Mouse (Mus musculus) hindbrain, embryonic 13.5 days (tissue): ENCODE results near the gene Fam71a. TPM values are rescaled to one million over a fixed set of nuclear protein-coding genes. Genes with fewer than 3 reads are reported as not detected.

Experiments used
- ATAC-seq: fragments of 200-750 bp; cut with Nextera tagmentation; 2 replicates; pipeline ENCODE4 v1.8.0; 2017; ENCODE audit warnings: moderate TSS enrichment; ENCODE audit not compliant: low FRiP score
- H3K27ac ChIP-seq: fragments of 300-500 bp; sonication (generic); 2 replicates; pipeline ENCODE4 v1.5.1; 2015; ENCODE audit warnings: inconsistent platforms, mild to moderate bottlenecking, moderate library complexity
- H3K27me3 ChIP-seq: fragments of 300-500 bp; sonication (generic); 2 replicates; pipeline ENCODE4 v1.6.1; 2015; ENCODE audit warnings: mild to moderate bottlenecking, inconsistent platforms
- H3K36me3 ChIP-seq: fragments of 300-500 bp; sonication (generic); 2 replicates; pipeline ENCODE4 v1.6.1; 2015; ENCODE audit warnings: mild to moderate bottlenecking, inconsistent platforms
- H3K4me1 ChIP-seq: fragments of 300-500 bp; sonication (generic); replicated peaks from 2 replicates; pipeline ENCODE4 v1.6.1; 2015; ENCODE audit warnings: inconsistent platforms
- H3K4me2 ChIP-seq: fragments of 300-500 bp; sonication (generic); 2 replicates; pipeline ENCODE4 v1.6.1; 2015; ENCODE audit warnings: inconsistent platforms, mild to moderate bottlenecking, moderate library complexity
- H3K4me3 ChIP-seq: fragments of 300-500 bp; sonication (generic); 2 replicates; pipeline ENCODE4 v1.5.1; 2015; ENCODE audit warnings: mild to moderate bottlenecking, inconsistent platforms
- H3K9ac ChIP-seq: fragments of 300-500 bp; sonication (generic); 2 replicates; pipeline ENCODE4 v1.6.1; 2015; ENCODE audit warnings: mild to moderate bottlenecking, inconsistent platforms
- H3K9me3 ChIP-seq: fragments of 300-500 bp; sonication (generic); 2 replicates; pipeline ENCODE4 v1.6.1; 2016; ENCODE audit warnings: inconsistent platforms
- WGBS: fragments of 180-500 bp; shearing (Covaris S2); methylation state at CpG from one replicate; pipeline ENCODE4 v1.1.7; 2015; 5-methylcytosine and 5-hydroxymethylcytosine counted together
- polyA plus RNA-seq: library from polyadenylated mRNA; unstranded; fragments of >200 nt; fragmentation: Nextera tagmentation; extraction: Ambion mirVana; gene quantifications from 2 replicates; pipeline ENCODE4 v1.2.1, GENCODE M21; 2015

Gene Fam71a
- polyA plus RNA-seq, 1 experiment from 2014 or later: not detected

GRCm38 (mm10) chr1:191189671-191190372, 25.2 kb upstream of the Fam71a start:
- no peak overlapping the region for H3K27ac ChIP-seq
- H3K27me3 ChIP-seq: peaks cover 59% of the 10 kb centered on the region
- H3K4me1 ChIP-seq: peaks cover 17% of the 10 kb centered on the region
- H3K4me2 ChIP-seq: no peak overlapping the region
- no peaks in the 10 kb centered on the region for H3K36me3 ChIP-seq
- no peaks in the 10 kb centered on the region for H3K9me3 ChIP-seq
- no peak overlapping the region for H3K4me3 ChIP-seq
- no peak for ATAC-seq
- 57% methylated on average over 6 of the region's 6 CpGs for WGBS
- H3K9ac ChIP-seq: no peak overlapping the region

DNA sequence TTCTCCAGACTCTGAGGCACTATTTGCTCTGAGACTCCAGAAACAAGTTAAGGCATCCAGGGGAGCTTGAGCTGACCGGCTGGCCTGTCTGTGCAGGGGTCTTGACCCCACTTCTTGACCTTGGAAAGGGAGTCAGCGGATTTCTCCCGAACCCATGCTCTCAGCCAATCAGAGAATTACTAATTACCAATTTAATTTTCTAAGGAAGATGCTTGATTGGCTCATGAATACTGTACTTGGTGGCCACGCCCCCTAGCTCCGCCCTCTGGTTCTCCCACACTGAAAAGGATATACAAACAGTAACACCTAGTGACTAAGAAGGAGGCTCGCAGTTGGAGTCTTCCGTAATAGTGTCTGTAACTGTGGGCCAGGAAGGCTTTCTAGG, 21.8 kb upstream of the Fam71a start:
- H3K4me2 ChIP-seq: peak overlapping the region; percentile 91; the same call in 1 of the 2 replicates
- ATAC-seq: no peak
- peaks cover 44% of the 10 kb centered on the region for H3K4me1 ChIP-seq
- peaks cover 93% of the 10 kb centered on the region for H3K27me3 ChIP-seq
- no peak overlapping the region for H3K9ac ChIP-seq
- no peaks in the 10 kb centered on the region for H3K9me3 ChIP-seq
- H3K27ac ChIP-seq: no peak overlapping the region
- no peaks in the 10 kb centered on the region for H3K36me3 ChIP-seq
- WGBS: 6% methylated on average over 7 of the region's 7 CpGs
- H3K4me3 ChIP-seq: 0 out of 2 replicates have a peak overlapping the region, but pooled peaks have one; percentile 4

DNA sequence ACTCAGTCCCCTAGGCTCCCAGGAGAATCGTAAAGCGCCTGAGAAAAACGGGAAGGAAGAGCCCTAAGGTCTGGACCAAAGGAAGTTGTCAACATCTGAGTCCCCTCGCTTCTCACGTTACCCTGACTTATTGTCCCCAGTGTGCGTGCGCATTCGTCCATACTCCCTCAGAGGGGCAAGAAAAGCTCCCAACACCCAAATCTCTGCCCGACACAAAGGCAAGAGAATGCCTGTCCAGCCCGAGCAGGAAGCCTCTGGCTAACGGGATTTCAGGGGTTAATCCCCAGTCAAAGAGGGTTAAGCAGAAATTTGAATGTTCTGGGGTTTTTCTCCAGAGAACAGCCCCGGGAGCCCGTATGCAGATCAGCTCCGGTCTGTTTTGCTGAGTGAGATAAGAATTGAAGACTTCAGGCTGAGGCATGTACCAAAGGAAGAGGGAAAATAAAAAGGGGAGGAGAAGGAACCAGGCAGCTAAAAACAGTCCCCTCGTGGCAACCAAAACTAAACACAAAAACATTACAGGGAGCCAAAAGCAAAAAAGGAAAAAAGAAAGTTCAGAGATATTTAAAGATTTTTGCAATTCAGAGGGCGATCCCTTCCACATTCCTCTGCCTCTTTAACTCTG, 21.3 kb upstream of the Fam71a start:
- ATAC-seq: no peak
- peaks cover 95% of the 10 kb centered on the region for H3K27me3 ChIP-seq
- H3K9me3 ChIP-seq: no peaks in the 10 kb centered on the region
- H3K4me3 ChIP-seq: peak overlapping the region; percentile 50; the same call in 1 of the 2 replicates
- peaks cover 44% of the 10 kb centered on the region for H3K4me1 ChIP-seq
- no peak overlapping the region for H3K9ac ChIP-seq
- WGBS: under 1% methylated on average over 16 of the region's 16 CpGs
- peak overlapping the region; percentile 91 for H3K4me2 ChIP-seq
- H3K36me3 ChIP-seq: no peaks in the 10 kb centered on the region
- no peak overlapping the region for H3K27ac ChIP-seq

GRCm38 (mm10) chr1:191184841-191185251, 20.2 kb upstream of the Fam71a start:
- peak overlapping the region; percentile 63; the same call in 1 of the 2 replicates for H3K9ac ChIP-seq
- under 1% methylated on average over 22 of the region's 22 CpGs for WGBS

DNA sequence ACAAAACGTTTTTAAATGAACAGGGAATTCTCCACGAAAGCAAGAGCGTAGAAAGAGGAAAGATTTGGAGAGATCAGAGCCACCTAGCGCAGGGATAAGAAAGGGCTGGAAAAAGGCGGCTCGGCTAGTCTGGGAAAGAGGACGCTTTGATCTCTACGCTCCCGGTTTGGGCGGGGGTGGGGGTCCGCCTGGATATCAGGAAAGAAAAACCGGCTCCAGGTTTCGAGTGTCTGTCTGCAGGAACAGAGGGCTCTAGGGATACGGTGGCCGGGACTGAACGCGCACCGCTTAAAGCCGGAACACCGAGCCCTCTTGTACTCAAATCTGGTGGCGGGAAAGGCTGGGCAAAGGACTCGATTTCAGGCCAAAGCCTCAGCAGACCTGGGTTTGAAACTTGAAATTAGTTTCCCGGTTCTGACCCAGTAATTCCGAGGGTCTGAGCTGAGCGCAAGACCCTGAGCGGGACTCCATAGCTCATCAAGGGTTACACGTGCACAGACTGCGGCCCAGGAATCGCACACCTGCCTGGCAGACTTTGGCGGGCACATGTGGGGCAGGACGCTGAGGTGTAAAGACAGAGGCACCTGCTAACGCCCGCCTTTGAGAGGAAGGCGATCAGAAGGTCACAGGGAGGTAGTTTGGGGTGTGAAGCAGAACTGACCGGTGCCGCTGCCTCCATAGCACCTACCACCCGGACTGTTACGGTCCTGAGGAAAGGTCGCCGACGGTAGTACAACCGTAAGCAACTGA, 19.6 kb upstream of the Fam71a start:
- H3K27ac ChIP-seq: no peak overlapping the region
- H3K9me3 ChIP-seq: no peaks in the 10 kb centered on the region
- peaks cover 99% of the 10 kb centered on the region for H3K27me3 ChIP-seq
- no peak for ATAC-seq
- peak overlapping the region; percentile 63 for H3K9ac ChIP-seq
- H3K36me3 ChIP-seq: no peaks in the 10 kb centered on the region
- H3K4me2 ChIP-seq: peak overlapping the region; percentile 91
- 1% methylated on average over 42 of the region's 42 CpGs for WGBS
- H3K4me3 ChIP-seq: peak overlapping the region; percentile 50
- peaks cover 44% of the 10 kb centered on the region for H3K4me1 ChIP-seq

More at GRCm38 (mm10) chr1:191184841-191185251, 20.2 kb upstream of the Fam71a start:
- Histone ChIP-seq H3K4me3 (peak overlapping the region; percentile 50), H3K9me3 (no peaks in the 10 kb centered on the region), H3K4me2 (peak overlapping the region; percentile 91), H3K4me1 (peaks cover 44% of the 10 kb centered on the region), H3K27ac (no peak overlapping the region), H3K36me3 (no peaks in the 10 kb centered on the region), H3K27me3 (peaks cover 98% of the 10 kb centered on the region)
- ATAC-seq: no peak

- peaks cover 99% of the 10 kb centered on the region for H3K27me3 ChIP-seq
- peak overlapping the region; percentile 50 for H3K4me3 ChIP-seq
- 1% methylated on average over 63 of the region's 67 CpGs for WGBS
- peak; percentile 87 for ATAC-seq
- no peaks in the 10 kb centered on the region for H3K36me3 ChIP-seq
- H3K9me3 ChIP-seq: no peaks in the 10 kb centered on the region
- H3K4me1 ChIP-seq: peaks cover 49% of the 10 kb centered on the region
- peak overlapping the region; percentile 63 for H3K9ac ChIP-seq
- H3K4me2 ChIP-seq: peak overlapping the region; percentile 91
- H3K27ac ChIP-seq: no peak overlapping the region
Measured at GRCm38 (mm10) chr1:191183163-191184065, 18.8 kb upstream of the Fam71a start.

DNA sequence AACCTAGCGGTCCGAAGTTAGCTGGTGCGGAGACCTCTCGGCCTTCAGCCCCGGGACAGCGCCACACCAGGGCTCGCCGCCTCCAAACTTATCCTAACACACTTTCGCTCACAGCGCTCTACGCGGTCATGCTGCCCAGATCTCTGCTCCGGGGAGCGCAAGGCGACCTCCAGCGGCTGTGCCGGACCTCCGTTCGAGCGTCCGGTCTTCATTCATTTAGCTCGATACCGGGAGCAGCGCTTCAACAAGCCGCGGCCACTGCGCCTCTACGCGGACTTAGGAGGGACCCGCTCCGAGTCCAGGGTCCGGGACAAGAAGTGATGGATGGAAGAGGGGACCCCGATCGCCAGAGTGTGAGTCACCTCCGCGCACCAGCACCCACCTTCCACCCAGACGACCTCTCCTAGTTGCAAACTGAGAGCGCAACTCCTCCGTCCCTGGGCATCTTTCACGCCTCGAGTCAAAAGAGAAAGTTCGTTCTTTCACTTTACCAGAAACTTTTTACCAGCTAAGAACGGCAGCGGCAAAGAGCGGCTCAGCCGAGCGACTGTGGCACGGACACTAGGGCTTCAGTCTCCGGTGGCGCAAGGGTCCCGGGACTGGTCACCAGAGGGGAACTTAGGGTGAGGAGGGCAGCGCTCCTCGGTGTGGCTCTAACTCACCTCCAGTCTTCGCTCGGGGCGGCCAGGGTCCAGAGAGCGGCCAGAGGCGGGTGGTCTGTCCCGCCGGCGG, 18.0 kb upstream of the Fam71a start:
- no peak overlapping the region for H3K27ac ChIP-seq
- no peak for ATAC-seq
- peaks cover 52% of the 10 kb centered on the region for H3K4me1 ChIP-seq

DNA sequence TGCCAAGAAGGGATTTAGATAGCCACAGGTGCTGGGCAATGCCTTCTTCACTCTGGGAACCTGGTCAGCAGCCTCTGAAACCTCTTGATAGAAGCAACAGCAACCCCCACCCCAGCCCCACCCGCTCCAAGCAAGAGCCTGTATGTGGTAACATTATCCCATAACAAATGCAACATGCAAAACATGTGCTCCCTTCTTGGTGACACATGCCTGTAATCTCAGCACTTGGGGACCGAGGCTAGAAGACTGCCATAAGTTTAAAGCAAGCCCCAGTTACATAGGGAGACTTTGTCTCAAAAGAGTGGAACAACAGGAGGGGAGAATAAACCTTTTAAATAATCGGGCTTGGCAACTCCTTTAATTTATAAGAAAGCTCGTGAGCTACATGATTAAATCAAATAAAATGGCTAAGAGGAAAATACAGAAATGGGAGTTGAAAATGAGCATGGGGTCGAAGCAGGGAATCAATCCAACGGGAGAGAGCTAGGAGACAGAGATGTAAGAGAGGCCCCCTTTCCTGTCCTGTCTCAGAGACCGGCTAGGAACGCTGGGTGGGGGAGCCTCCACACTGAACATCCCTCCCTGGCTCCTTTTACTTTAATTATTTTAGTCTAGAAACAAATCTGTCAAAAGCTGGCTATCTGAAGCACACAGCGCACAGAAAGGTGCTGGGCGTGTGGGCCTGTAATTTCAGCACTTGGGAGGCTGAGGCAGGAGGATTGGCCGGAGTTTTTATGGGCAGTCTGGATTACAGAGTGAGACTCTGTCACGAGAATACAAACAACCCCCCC, 17.0 kb upstream of the Fam71a start:
- Histone ChIP-seq H3K4me3 (peak overlapping the region; percentile 50; the same call in 1 of the 2 replicates), H3K4me2 (peak overlapping the region; percentile 91), H3K9me3 (no peaks in the 10 kb centered on the region), H3K27ac (no peak overlapping the region), H3K9ac (no peak overlapping the region), H3K4me1 (peaks cover 52% of the 10 kb centered on the region), H3K27me3 (peaks cover 100% of the 10 kb centered on the region), H3K36me3 (no peaks in the 10 kb centered on the region)
- no peak for ATAC-seq
- 49% methylated on average over 12 of the region's 12 CpGs for WGBS

More for the DNA sequence above, 18.0 kb upstream of the Fam71a start:
- peak overlapping the region; percentile 50 for H3K4me3 ChIP-seq
- H3K9ac ChIP-seq: peak overlapping the region; percentile 63
- peak overlapping the region; percentile 91 for H3K4me2 ChIP-seq
- H3K9me3 ChIP-seq: no peaks in the 10 kb centered on the region
- H3K36me3 ChIP-seq: no peaks in the 10 kb centered on the region
- peaks cover 100% of the 10 kb centered on the region for H3K27me3 ChIP-seq
- under 1% methylated on average over 60 of the region's 61 CpGs for WGBS

GRCm38 (mm10) chr1:191180397-191180796, 15.8 kb upstream of the Fam71a start:
- no peak overlapping the region for H3K4me2 ChIP-seq
- ATAC-seq: no peak
- no peak overlapping the region for H3K4me3 ChIP-seq
- peaks cover 40% of the 10 kb centered on the region for H3K4me1 ChIP-seq
- H3K9me3 ChIP-seq: no peaks in the 10 kb centered on the region
- no peak overlapping the region for H3K27ac ChIP-seq
- 84% methylated on average over 4 of the region's 4 CpGs for WGBS
- H3K9ac ChIP-seq: no peak overlapping the region
- peaks cover 89% of the 10 kb centered on the region for H3K27me3 ChIP-seq
- H3K36me3 ChIP-seq: no peaks in the 10 kb centered on the region

- Histone ChIP-seq H3K9ac (no peak overlapping the region), H3K27me3 (peaks cover 83% of the 10 kb centered on the region), H3K4me3 (no peak overlapping the region), H3K36me3 (no peaks in the 10 kb centered on the region), H3K4me2 (no peak overlapping the region), H3K27ac (no peak overlapping the region), H3K4me1 (peaks cover 35% of the 10 kb centered on the region), H3K9me3 (no peaks in the 10 kb centered on the region)
- 44% methylated on average over 2 of the region's 2 CpGs for WGBS
- no peak for ATAC-seq
Measured at GRCm38 (mm10) chr1:191179846-191180245, 15.2 kb upstream of the Fam71a start.
